Mouse (Mus musculus): Measurements from ENCODE around the gene Cpa1.

- TF ChIP-seq POLR2A (IDR thresholded peaks at IDR 0.05; ENCODE audit: borderline replicate concordance, insufficient read depth, low read length) (no peak), CTCF (IDR thresholded peaks at IDR 0.05; ENCODE audit: borderline replicate concordance, insufficient read depth, low read depth, low read length) (no peak)
Observed at GRCm38 (mm10) chr6:30654932-30655331, 15.9 kb downstream of the Cpa1 start.
